Mouse (Mus musculus) CH12.LX (cell line): ENCODE measurements around the gene Ipo4. TPM values are rescaled to one million over a fixed set of nuclear protein-coding genes. Genes with fewer than 3 reads are reported as not detected.

Source experiments
- DNase-seq: peaks from one replicate; pipeline ENCODE4 v3.0.0-alpha.2; 2013; ENCODE audit errors: extremely low read depth
- H3K27ac ChIP-seq: 2 replicates; pipeline ENCODE4 v1.5.1; 2012; ENCODE audit warnings: low read depth, mild to moderate bottlenecking, control low read depth, moderate library complexity; ENCODE audit not compliant: insufficient read depth
- H3K27me3 ChIP-seq: replicated peaks from 2 replicates; pipeline ENCODE3; 2012; ENCODE audit warnings: inconsistent platforms
- H3K36me3 ChIP-seq, 2 experiments: replicated peaks in 1 of 2; 2 replicates each; pipeline versions ENCODE3 to v1.6.1; 2012; ENCODE audit warnings: inconsistent platforms in 1 of 2, low read length in 1 of 2, mild to moderate bottlenecking in 1 of 2, mixed read lengths in 1 of 2, moderate library complexity in 1 of 2; ENCODE audit not compliant: control insufficient read depth in 1 of 2, insufficient read depth in 1 of 2
- H3K4me1 ChIP-seq, 2 experiments: 2 replicates each; pipeline ENCODE4 v1.6.1; 2012; ENCODE audit warnings: inconsistent platforms in 1 of 2, moderate library complexity in 1 of 2; ENCODE audit not compliant: insufficient read depth in 2 of 2, control insufficient read depth in 1 of 2
- H3K4me2 ChIP-seq: 2 replicates; pipeline ENCODE4 v1.6.1; 2012; ENCODE audit warnings: low read depth, mild to moderate bottlenecking, control low read depth; ENCODE audit not compliant: poor library complexity, insufficient read depth, severe bottlenecking
- H3K4me3 ChIP-seq, 3 experiments: fragments of 150-350 bp in 1 of 3; sonication (generic) in 1 of 3; replicated peaks in 1 of 3; 2 replicates each; pipeline versions ENCODE3 to v1.5.1; 2011 to 2012; ENCODE audit warnings: low read depth in 2 of 3, low read length in 2 of 3, mild to moderate bottlenecking in 2 of 3, moderate library complexity in 2 of 3, control low read depth in 1 of 3, improper control_type of control experiment in 1 of 3, inconsistent platforms in 1 of 3, mixed read lengths in 1 of 3; ENCODE audit not compliant: poor library complexity in 1 of 3
- H3K79me2 ChIP-seq: replicated peaks from 2 replicates; pipeline ENCODE4 v1.6.1; 2012; ENCODE audit warnings: mild to moderate bottlenecking, moderate library complexity; ENCODE audit not compliant: control insufficient read depth, poor library complexity, insufficient read depth, severe bottlenecking; ENCODE audit errors: extremely low read depth
- H3K9ac ChIP-seq: 2 replicates; pipeline ENCODE4 v1.6.1; 2012; ENCODE audit warnings: low read depth, mild to moderate bottlenecking, control low read depth, moderate library complexity; ENCODE audit not compliant: insufficient read depth
- H3K9me3 ChIP-seq: replicated peaks from 2 replicates; pipeline ENCODE3; 2012; ENCODE audit warnings: low read length, inconsistent platforms, mixed read lengths
- BHLHE40 ChIP-seq: IDR thresholded peaks from 2 replicates; pipeline ENCODE4 v1.6.1; 2011; ENCODE audit warnings: mild to moderate bottlenecking, low read depth, low read length, improper control_type of control experiment
- CHD1 ChIP-seq: IDR thresholded peaks from 2 replicates; pipeline ENCODE4 v1.6.1; 2012; ENCODE audit warnings: low read depth, low read length, improper control_type of control experiment, inconsistent platforms
- CHD2 ChIP-seq: IDR thresholded peaks from 2 replicates; pipeline ENCODE4 v1.6.1; 2011; ENCODE audit warnings: low read length, improper control_type of control experiment
- CTCF ChIP-seq, 2 experiments: IDR thresholded peaks in 1 of 2; conservative IDR thresholded peaks in 1 of 2; 2 replicates each; pipeline ENCODE4 v1.5.1; 2011 to 2012; ENCODE audit warnings: low read depth in 2 of 2, low read length in 2 of 2, improper control_type of control experiment in 1 of 2, inconsistent platforms in 1 of 2, mild to moderate bottlenecking in 1 of 2, moderate library complexity in 1 of 2
- E2F4 ChIP-seq: IDR thresholded peaks from 2 replicates; pipeline ENCODE4 v1.6.1; 2011; ENCODE audit warnings: low read depth, low read length, improper control_type of control experiment; ENCODE audit not compliant: insufficient replicate concordance
- ELF1 ChIP-seq: IDR thresholded peaks from 2 replicates; pipeline ENCODE4 v1.6.1; 2014; ENCODE audit warnings: low read depth, mild to moderate bottlenecking, inconsistent platforms, low read length, improper control_type of control experiment
- EP300 ChIP-seq: IDR thresholded peaks from 2 replicates; pipeline ENCODE4 v1.6.1; 2011; ENCODE audit warnings: low read length, improper control_type of control experiment
- ETS1 ChIP-seq: conservative IDR thresholded peaks from 2 replicates; pipeline ENCODE4 v1.6.1; 2012; ENCODE audit warnings: low read depth, mild to moderate bottlenecking, inconsistent platforms, low read length, improper control_type of control experiment, moderate library complexity
- GABPA ChIP-seq: IDR thresholded peaks from 2 replicates; pipeline ENCODE4 v1.6.1; 2012; ENCODE audit warnings: low read depth, low read length, improper control_type of control experiment, inconsistent platforms; ENCODE audit not compliant: insufficient replicate concordance
- HCFC1 ChIP-seq: IDR thresholded peaks from 2 replicates; pipeline ENCODE4 v1.6.1; 2012; ENCODE audit warnings: low read depth, mild to moderate bottlenecking, inconsistent platforms, low read length, improper control_type of control experiment
- IRF4 ChIP-seq: IDR thresholded peaks from 2 replicates; pipeline ENCODE4 v1.6.1; 2014; ENCODE audit warnings: low read depth, mild to moderate bottlenecking, inconsistent platforms, low read length, improper control_type of control experiment
- KAT2A ChIP-seq: IDR thresholded peaks from 2 replicates; pipeline ENCODE4 v1.6.1; 2012; ENCODE audit warnings: low read length, improper control_type of control experiment, inconsistent platforms; ENCODE audit not compliant: insufficient replicate concordance
- MAX ChIP-seq: IDR thresholded peaks from 2 replicates; pipeline ENCODE4 v1.6.1; 2011; ENCODE audit warnings: low read length, improper control_type of control experiment
- MAZ ChIP-seq: IDR thresholded peaks from 2 replicates; pipeline ENCODE4 v1.6.1; 2012; ENCODE audit warnings: low read depth, mild to moderate bottlenecking, inconsistent platforms, low read length, improper control_type of control experiment, moderate library complexity
- MEF2A ChIP-seq: IDR thresholded peaks from 2 replicates; pipeline ENCODE4 v1.6.1; 2014; ENCODE audit warnings: low read depth, mild to moderate bottlenecking, inconsistent platforms, low read length, improper control_type of control experiment, borderline replicate concordance
- MXI1 ChIP-seq: IDR thresholded peaks from 2 replicates; pipeline ENCODE4 v1.6.1; 2011; ENCODE audit warnings: mild to moderate bottlenecking, low read depth, low read length, improper control_type of control experiment
- MYC ChIP-seq: IDR thresholded peaks from 2 replicates; pipeline ENCODE4 v1.6.1; 2011; ENCODE audit warnings: low read depth, mild to moderate bottlenecking, improper control_type of control experiment, low read length
- NELFE ChIP-seq: IDR thresholded peaks from 2 replicates; pipeline ENCODE4 v1.6.1; 2011; ENCODE audit warnings: low read depth, low read length, improper control_type of control experiment
- NRF1 ChIP-seq: IDR thresholded peaks from 2 replicates; pipeline ENCODE4 v1.6.1; 2014; ENCODE audit warnings: low read depth, mild to moderate bottlenecking, inconsistent platforms, low read length, improper control_type of control experiment, moderate library complexity
- PAX5 ChIP-seq: IDR thresholded peaks from 2 replicates; pipeline ENCODE4 v1.6.1; 2012; ENCODE audit warnings: low read length, inconsistent platforms, mixed read lengths
- POLR2A ChIP-seq: IDR thresholded peaks from 2 replicates; pipeline ENCODE4 v1.6.1; 2011; ENCODE audit warnings: low read depth, mild to moderate bottlenecking, improper control_type of control experiment, low read length
- POLR2AphosphoS2 ChIP-seq: IDR thresholded peaks from 2 replicates; pipeline ENCODE4 v1.6.1; 2011; ENCODE audit warnings: low read depth, low read length, improper control_type of control experiment
- SIN3A ChIP-seq: IDR thresholded peaks from 2 replicates; pipeline ENCODE4 v1.6.1; 2012; ENCODE audit warnings: low read length, improper control_type of control experiment, inconsistent platforms
- TBP ChIP-seq: conservative IDR thresholded peaks from 2 replicates; pipeline ENCODE4 v1.6.1; 2011; ENCODE audit warnings: low read depth, low read length, improper control_type of control experiment
- TCF12 ChIP-seq: IDR thresholded peaks from 2 replicates; pipeline ENCODE4 v1.6.1; 2014; ENCODE audit warnings: low read depth, mild to moderate bottlenecking, inconsistent platforms, low read length, improper control_type of control experiment
- USF1 ChIP-seq: IDR thresholded peaks from 2 replicates; pipeline ENCODE4 v1.6.1; 2014; ENCODE audit warnings: low read depth, mild to moderate bottlenecking, inconsistent platforms, low read length, improper control_type of control experiment
- ZKSCAN1 ChIP-seq: IDR thresholded peaks from 2 replicates; pipeline ENCODE4 v1.6.1; 2012; ENCODE audit warnings: low read depth, inconsistent platforms, low read length, improper control_type of control experiment, borderline replicate concordance
- ZMIZ1 ChIP-seq: IDR thresholded peaks from 2 replicates; pipeline ENCODE4 v1.6.1; 2012; ENCODE audit warnings: low read depth, mild to moderate bottlenecking, inconsistent platforms, low read length, improper control_type of control experiment
- dilution Hi-C: fragments of 300-500 bp; cut with MboI; formaldehyde crosslinking; loops from 2 replicates; pipeline ENCODE4 v1.14.3; 2020; ENCODE audit warnings: low sequenced_read_pairs; ENCODE audit not compliant: extremely low pct_unique_long_range_greater_than_20kb, extremely low pct_ligation_motif_present
- in situ Hi-C: fragments of 300-500 bp; cut with MboI; formaldehyde crosslinking; loops from 3 replicates; pipeline ENCODE4 v1.14.3; 2019; ENCODE audit warnings: low sequenced_read_pairs, low pct_ligation_motif_present, low pct_unique_long_range_greater_than_20kb, mixed read lengths
- polyA plus RNA-seq: library from polyadenylated mRNA; unstranded; fragments of >175 nt; gene quantifications from 2 replicates; pipeline ENCODE4 v1.2.1, GENCODE M21; 2012; ENCODE audit warnings: low read depth; ENCODE audit not compliant: insufficient read length
- total RNA-seq, 2 experiments: library from RNA; depleted of rRNA; stranded (reverse); fragments of 300-350 nt in 1 of 2; fragments of >200 nt in 1 of 2; gene quantifications; 2 replicates each; pipeline ENCODE4 v1.2.3; 2012 to 2014

Ipo4 gene
- total and polyA plus RNA-seq, 3 experiments: 47.5 to 175 (median 84.8) TPM

DNA sequence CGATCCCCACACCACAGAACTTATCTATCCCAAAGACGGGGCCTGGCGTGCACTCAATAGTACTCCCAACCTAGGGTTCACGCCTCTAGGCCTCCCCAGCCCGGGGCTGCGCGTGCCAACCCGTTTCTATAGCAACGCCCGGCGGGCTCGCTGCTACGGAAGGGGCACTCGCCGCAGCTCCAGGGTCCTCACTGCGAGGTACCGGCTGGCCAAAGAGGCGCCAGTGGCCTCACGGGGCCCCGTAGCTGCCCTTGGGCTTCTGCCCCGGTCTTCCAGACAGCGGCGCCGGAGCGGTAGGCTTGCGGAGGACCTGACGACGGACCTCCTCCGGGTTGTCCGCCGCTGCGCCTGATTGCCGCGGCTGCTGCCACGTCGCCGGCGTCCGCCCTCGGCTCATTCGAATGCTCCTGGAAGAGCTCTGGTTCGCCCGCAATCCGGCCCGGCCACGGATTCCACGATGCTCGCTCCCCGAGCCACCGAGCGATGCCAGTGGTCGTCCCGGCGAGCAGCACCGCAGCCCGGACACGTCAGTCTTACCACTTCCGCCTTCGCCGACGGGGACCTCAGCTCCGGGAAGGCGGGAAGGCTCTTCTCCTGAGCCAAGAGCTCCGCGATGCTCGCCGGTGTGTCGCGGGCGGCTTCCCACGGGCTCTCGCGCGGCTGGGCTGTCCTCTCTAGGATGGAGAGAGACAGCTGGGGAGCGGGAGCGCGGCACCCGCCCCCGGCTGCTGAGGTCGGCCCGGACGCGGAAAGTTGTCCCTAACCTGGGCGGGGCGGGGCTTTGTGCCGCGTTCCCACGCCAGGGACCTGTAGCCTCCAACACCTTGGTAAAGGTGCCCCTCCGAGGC lies 7.5 kb upstream of the Ipo4 start, which contains the start of gene Tm9sf1:
Gene Tm9sf1 (minus strand): TSS at position 747 of the 848 bp plus-strand sequence.
- Histone ChIP-seq H3K27ac (peak within 1 kb of the TSS; percentile 52), H3K36me3 (peaks cover 28 to 53% of the 10 kb centered on the region in 2 experiments), H3K4me3 (peak within 1 kb of the TSS; percentile 77 to 96 (median 93)), H3K9ac (peak within 1 kb of the TSS; percentile 74), H3K27me3 (no peaks in the 10 kb centered on the region), H3K9me3 (no peaks in the 10 kb centered on the region), H3K4me1 (peaks cover 4 to 45% of the 10 kb centered on the region in 2 experiments; a peak in 2 of 4 replicates), H3K4me2 (peak within 1 kb of the TSS; percentile 94)
- peak; percentile 75 for DNase-seq
- dilution Hi-C loops (no loop called here), in situ Hi-C loops (no loop called here)
- no peak for TF ChIP-seq MAZ
- TF ChIP-seq CHD1: no peak
- TF ChIP-seq MAX: peak; percentile 100
- no peak for TF ChIP-seq PAX5
- peak; percentile 71 for TF ChIP-seq NELFE
- 0 out of 2 replicates have a peak, but pooled peaks have one; percentile 15 for TF ChIP-seq ETS1
- peak; percentile 80; the same call in 1 of the 2 replicates for TF ChIP-seq KAT2A
- TF ChIP-seq MYC: 0 out of 2 replicates have a peak, but pooled peaks have one; percentile 34
- TF ChIP-seq POLR2AphosphoS2: peak; percentile 64
- peak; percentile 83 for TF ChIP-seq SIN3A
- peak; percentile 22; the same call in 1 of the 2 replicates for TF ChIP-seq GABPA
- peak; percentile 22; the same call in 1 of the 2 replicates for TF ChIP-seq BHLHE40
- TF ChIP-seq TBP: 0 out of 2 replicates have a peak, but pooled peaks have one; percentile 28
- 0 out of 2 replicates have a peak, but pooled peaks have one; percentile 29 for TF ChIP-seq CHD2
- TF ChIP-seq EP300: no peak
- peak; percentile 40 for TF ChIP-seq TCF12
- no peak for TF ChIP-seq USF1
- peak; percentile 38; the same call in 1 of the 2 replicates for TF ChIP-seq IRF4
- TF ChIP-seq NRF1: no peak
- no peak for TF ChIP-seq ZKSCAN1
- peak; percentile 80 for TF ChIP-seq MXI1
- TF ChIP-seq ZMIZ1: peak; percentile 87
- TF ChIP-seq HCFC1: peak; percentile 88
- peak; percentile 95 for TF ChIP-seq ELF1
- TF ChIP-seq MEF2A: peak; percentile 70
- peak; percentile 80 for TF ChIP-seq POLR2A
- TF ChIP-seq E2F4: peak; percentile 60; the same call in 1 of the 2 replicates
- peak in 1 of 2 experiments; percentile 15; a peak in 2 of 4 replicates for TF ChIP-seq CTCF (conservative IDR thresholded peaks at IDR 0.05 in 1 of 2, IDR thresholded peaks at IDR 0.05 in 1 of 2; ENCODE audit: low read depth in 2 of 2, low read length in 2 of 2)
- TF ChIP-seq, all 38 proteins: peak for 21
- peaks cover 38% of the 10 kb centered on the region for H3K79me2 ChIP-seq
